Mouse (Mus musculus) MEL (cell line): ENCODE results near the gene Phtf1. TPM values are rescaled to one million over a fixed set of nuclear protein-coding genes. Genes with fewer than 3 reads are reported as not detected.

Experiments used
- DNase-seq: peaks from one replicate; pipeline ENCODE4 v3.0.0; 2011; ENCODE audit warnings: low read depth, low spot score
- H3K27ac ChIP-seq: 2 replicates; pipeline ENCODE4 v1.5.1; 2012; ENCODE audit warnings: low read depth, mild to moderate bottlenecking, control low read depth, low read length, moderate library complexity; ENCODE audit not compliant: control insufficient read depth
- H3K27me3 ChIP-seq, 2 experiments: fragments of 150-350 bp in 1 of 2; sonication (generic) in 1 of 2; 2 replicates each; pipeline ENCODE4 v1.6.1; 2012; ENCODE audit warnings: low read length in 2 of 2, mild to moderate bottlenecking in 2 of 2, improper control_type of control experiment in 1 of 2, moderate library complexity in 1 of 2; ENCODE audit not compliant: insufficient read depth in 2 of 2, control insufficient read depth in 1 of 2
- H3K36me3 ChIP-seq, 2 experiments: 2 replicates each; pipeline ENCODE4 v1.6.1; 2012 to 2014; ENCODE audit warnings: low read length in 2 of 2, improper control_type of control experiment in 1 of 2, inconsistent platforms in 1 of 2, mild to moderate bottlenecking in 1 of 2; ENCODE audit not compliant: insufficient read depth in 2 of 2, control insufficient read depth in 1 of 2
- H3K4me1 ChIP-seq, 2 experiments: fragments of 150-350 bp in 1 of 2; sonication (generic) in 1 of 2; 2 replicates each; pipeline ENCODE4 v1.6.1; 2012; ENCODE audit warnings: low read length in 2 of 2, improper control_type of control experiment in 1 of 2, mild to moderate bottlenecking in 1 of 2; ENCODE audit not compliant: insufficient read depth in 2 of 2, control insufficient read depth in 1 of 2
- H3K4me3 ChIP-seq, 2 experiments: fragments of 150-350 bp in 1 of 2; sonication (generic) in 1 of 2; 2 replicates each; pipeline ENCODE4 v1.5.1; 2012; ENCODE audit warnings: low read depth in 2 of 2, low read length in 2 of 2, mild to moderate bottlenecking in 2 of 2, moderate library complexity in 2 of 2, control low read depth in 1 of 2, improper control_type of control experiment in 1 of 2; ENCODE audit not compliant: control insufficient read depth in 1 of 2, insufficient read depth in 1 of 2
- H3K79me2 ChIP-seq: 2 replicates; pipeline ENCODE4 v1.6.1; 2012; ENCODE audit warnings: mild to moderate bottlenecking, low read length, moderate library complexity; ENCODE audit not compliant: control insufficient read depth, poor library complexity, insufficient read depth
- H3K9ac ChIP-seq: 2 replicates; pipeline ENCODE4 v1.6.1; 2012; ENCODE audit warnings: low read depth, mild to moderate bottlenecking, control low read depth, low read length, moderate library complexity; ENCODE audit not compliant: control insufficient read depth, poor library complexity, severe bottlenecking
- H3K9me3 ChIP-seq: fragments of 150-350 bp; sonication (generic); replicated peaks from 2 replicates; pipeline ENCODE4 v1.6.1; 2012; ENCODE audit warnings: mild to moderate bottlenecking, low read length, improper control_type of control experiment, moderate library complexity; ENCODE audit not compliant: insufficient read depth
- CHD1 ChIP-seq: IDR thresholded peaks from 2 replicates; pipeline ENCODE4 v1.6.1; 2012; ENCODE audit warnings: low read depth, mild to moderate bottlenecking, inconsistent platforms, low read length, improper control_type of control experiment
- CHD2 ChIP-seq: IDR thresholded peaks from 2 replicates; pipeline ENCODE4 v1.6.1; 2011; ENCODE audit warnings: low read length, improper control_type of control experiment
- E2F4 ChIP-seq: IDR thresholded peaks from 2 replicates; pipeline ENCODE4 v1.6.1; 2011; ENCODE audit warnings: low read depth, low read length, improper control_type of control experiment, borderline replicate concordance
- GABPA ChIP-seq: IDR thresholded peaks from 2 replicates; pipeline ENCODE4 v1.6.1; 2012; ENCODE audit warnings: low read depth, mild to moderate bottlenecking, inconsistent platforms, low read length, improper control_type of control experiment, moderate library complexity
- HCFC1 ChIP-seq: IDR thresholded peaks from 2 replicates; pipeline ENCODE4 v1.6.1; 2012; ENCODE audit warnings: low read depth, mild to moderate bottlenecking, inconsistent platforms, low read length, improper control_type of control experiment, moderate library complexity
- MAFK ChIP-seq: IDR thresholded peaks from 2 replicates; pipeline ENCODE4 v1.6.1; 2011; ENCODE audit warnings: low read depth, mild to moderate bottlenecking, low read length, improper control_type of control experiment, borderline replicate concordance
- MAZ ChIP-seq: IDR thresholded peaks from 2 replicates; pipeline ENCODE4 v1.6.1; 2012; ENCODE audit warnings: low read depth, mild to moderate bottlenecking, inconsistent platforms, low read length, improper control_type of control experiment
- MYB ChIP-seq: IDR thresholded peaks from 2 replicates; pipeline ENCODE4 v1.6.1; 2011; ENCODE audit warnings: mild to moderate bottlenecking, low read depth, low read length, improper control_type of control experiment
- NELFE ChIP-seq: IDR thresholded peaks from 2 replicates; pipeline ENCODE4 v1.6.1; 2011; ENCODE audit warnings: low read depth, low read length, improper control_type of control experiment
- NRF1 ChIP-seq: IDR thresholded peaks from 2 replicates; pipeline ENCODE4 v1.6.1; 2014; ENCODE audit warnings: low read depth, mild to moderate bottlenecking, inconsistent platforms, low read length, improper control_type of control experiment, moderate library complexity; ENCODE audit not compliant: poor library complexity, insufficient read depth, severe bottlenecking
- POLR2A ChIP-seq, 2 experiments: IDR thresholded peaks; 2 replicates each; pipeline ENCODE4 v1.6.1; 2011 to 2012; ENCODE audit warnings: low read length in 2 of 2, mild to moderate bottlenecking in 2 of 2, control low read depth in 1 of 2, improper control_type of control experiment in 1 of 2, low read depth in 1 of 2, moderate library complexity in 1 of 2; ENCODE audit not compliant: control insufficient read depth in 1 of 2, insufficient read depth in 1 of 2, poor library complexity in 1 of 2
- POLR2AphosphoS5 ChIP-seq: IDR thresholded peaks from 2 replicates; pipeline ENCODE4 v1.6.1; 2012; ENCODE audit warnings: low read depth, borderline replicate concordance, mild to moderate bottlenecking, inconsistent platforms, low read length, moderate library complexity, mixed read lengths
- SMC3 ChIP-seq: IDR thresholded peaks from 2 replicates; pipeline ENCODE4 v1.6.1; 2011; ENCODE audit warnings: low read depth, low read length, improper control_type of control experiment
- TAL1 ChIP-seq: IDR thresholded peaks from 2 replicates; pipeline ENCODE4 v1.6.1; 2012; ENCODE audit warnings: mild to moderate bottlenecking, inconsistent platforms, low read length, moderate library complexity, mixed read lengths
- UBTF ChIP-seq: IDR thresholded peaks from 2 replicates; pipeline ENCODE4 v1.6.1; 2012; ENCODE audit warnings: low read depth, mild to moderate bottlenecking, inconsistent platforms, low read length, improper control_type of control experiment, moderate library complexity, borderline replicate concordance; ENCODE audit not compliant: insufficient read depth
- USF1 ChIP-seq: IDR thresholded peaks from 2 replicates; pipeline ENCODE4 v1.6.1; 2014; ENCODE audit warnings: low read depth, mild to moderate bottlenecking, inconsistent platforms, low read length, improper control_type of control experiment, moderate library complexity
- USF2 ChIP-seq, 2 experiments: IDR thresholded peaks; 2 replicates each; pipeline ENCODE4 v1.6.1; 2011 to 2012; ENCODE audit warnings: improper control_type of control experiment in 2 of 2, low read length in 2 of 2, borderline replicate concordance in 1 of 2, inconsistent platforms in 1 of 2, low read depth in 1 of 2, mild to moderate bottlenecking in 1 of 2; ENCODE audit not compliant: insufficient read depth in 1 of 2
- ZC3H11A ChIP-seq: IDR thresholded peaks from 2 replicates; pipeline ENCODE4 v1.6.1; 2012; ENCODE audit warnings: low read depth, mild to moderate bottlenecking, inconsistent platforms, low read length, improper control_type of control experiment
- ZKSCAN1 ChIP-seq: IDR thresholded peaks from 2 replicates; pipeline ENCODE4 v1.6.1; 2012; ENCODE audit warnings: low read depth, mild to moderate bottlenecking, inconsistent platforms, low read length, improper control_type of control experiment, moderate library complexity
- ZMIZ1 ChIP-seq: IDR thresholded peaks from 2 replicates; pipeline ENCODE4 v1.6.1; 2012; ENCODE audit warnings: low read depth, mild to moderate bottlenecking, inconsistent platforms, low read length, improper control_type of control experiment, moderate library complexity
- ZNF384 ChIP-seq: IDR thresholded peaks from 2 replicates; pipeline ENCODE4 v1.6.1; 2012; ENCODE audit warnings: low read depth, mild to moderate bottlenecking, inconsistent platforms, low read length, improper control_type of control experiment
- polyA plus RNA-seq, 2 experiments: library from polyadenylated mRNA; stranded (reverse) in 1 of 2; unstranded in 1 of 2; fragments of >175 nt in 1 of 2; fragments of >200 nt in 1 of 2; gene quantifications; 2 replicates each; pipeline versions ENCODE4 v1.2.1 to v1.2.4; 2012; ENCODE audit warnings: low replicate concordance in 2 of 2, low read depth in 1 of 2; ENCODE audit not compliant: insufficient read length in 2 of 2, insufficient read depth in 1 of 2, missing spikeins in 1 of 2
- total RNA-seq: library from RNA; depleted of rRNA; stranded (reverse); fragments of 300-350 nt; gene quantifications from 2 replicates; pipeline ENCODE4 v1.2.3, GENCODE M21; 2012

Gene Phtf1
- total and polyA plus RNA-seq, 3 experiments = 20.0 to 23.4 TPM; not detected in 1

DNA sequence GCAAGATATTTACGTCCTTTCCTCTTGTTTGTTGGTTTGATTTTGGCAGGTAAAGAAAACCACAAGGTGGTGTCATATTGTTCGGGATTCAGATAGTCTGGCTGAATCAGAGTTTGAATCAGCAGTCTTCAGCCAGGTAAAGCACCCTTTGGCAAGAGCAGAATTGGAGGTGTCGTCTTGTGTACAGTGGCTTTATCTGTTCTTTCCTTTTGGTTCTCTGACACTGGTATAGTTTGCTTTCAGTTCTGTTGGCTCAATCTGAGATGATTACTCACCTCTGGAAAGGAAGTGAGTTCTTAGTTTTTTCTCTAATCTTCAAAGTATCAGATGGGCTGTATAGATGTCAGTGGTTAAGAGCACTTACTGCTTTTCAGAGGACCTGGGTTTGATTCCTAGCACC lies 23.4 kb downstream of the Phtf1 start:
- DNase-seq = no peak
- H3K27ac ChIP-seq = no peak overlapping the region
- TF ChIP-seq USF1 (no peak), NRF1 (no peak), E2F4 (no peak)
- no peak overlapping the region for H3K9ac ChIP-seq
- no peaks in the 10 kb centered on the region for H3K79me2 ChIP-seq
- no peaks in the 10 kb centered on the region for H3K9me3 ChIP-seq
- H3K27me3 ChIP-seq = no peaks in the 10 kb centered on the region
- no peaks in the 10 kb centered on the region for H3K4me1 ChIP-seq
- peaks cover 0 to 5% of the 10 kb centered on the region in 2 experiments; a peak in 2 of 4 replicates for H3K36me3 ChIP-seq
- no peak overlapping the region for H3K4me3 ChIP-seq

DNA sequence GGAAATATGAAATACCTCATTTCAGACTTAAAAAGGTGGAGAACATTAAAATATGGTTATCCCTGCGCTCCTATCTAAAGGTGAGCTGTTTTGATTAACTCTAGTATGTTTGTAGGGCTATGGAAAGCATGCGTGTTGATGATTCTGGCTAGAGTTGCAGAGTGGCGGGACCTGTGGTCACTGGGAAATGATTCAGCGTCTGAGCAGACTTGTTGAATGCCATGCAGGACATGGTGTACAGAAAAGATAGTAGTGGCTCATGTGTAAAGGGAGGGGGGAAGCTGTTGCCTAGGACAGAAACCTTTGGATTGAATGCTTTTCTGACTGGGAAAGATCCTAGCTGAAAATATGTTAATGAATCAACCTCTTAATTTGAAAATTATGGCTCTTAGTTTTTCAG lies 30.8 kb downstream of the Phtf1 start:
- Histone ChIP-seq H3K4me3 (no peak overlapping the region), H3K9me3 (no peaks in the 10 kb centered on the region), H3K9ac (no peak overlapping the region), H3K36me3 (peaks cover 0 to 13% of the 10 kb centered on the region in 2 experiments; a peak in 3 of 4 replicates), H3K27me3 (no peaks in the 10 kb centered on the region), H3K4me1 (no peaks in the 10 kb centered on the region), H3K27ac (no peak overlapping the region), H3K79me2 (no peaks in the 10 kb centered on the region)
- no peak for DNase-seq
- TF ChIP-seq MAFK (no peak), ZC3H11A (no peak), POLR2A (IDR thresholded peaks at IDR 0.05; ENCODE audit: control insufficient read depth in 1 of 2, insufficient read depth in 1 of 2, low read depth in 1 of 2, low read length in 2 of 2, poor library complexity in 1 of 2) (no peak), NELFE (no peak), TAL1 (no peak), NRF1 (no peak), HCFC1 (no peak), CHD1 (no peak), SMC3 (no peak), POLR2AphosphoS5 (no peak), ZKSCAN1 (no peak), ZMIZ1 (no peak), GABPA (no peak), CHD2 (no peak), MYB (no peak), USF2 (IDR thresholded peaks at IDR 0.05; ENCODE audit: borderline replicate concordance in 1 of 2, insufficient read depth in 1 of 2, low read depth in 1 of 2, low read length in 2 of 2) (no peak), MAZ (no peak), ZNF384 (no peak), UBTF (no peak)
